Mouse (Mus musculus): ENCODE data around the gene Cic. TPM values are rescaled to one million over a fixed set of nuclear protein-coding genes. Genes with fewer than 3 reads are reported as not detected.

Gene Cic
- polyA plus RNA-seq, 1 experiment = 107 TPM

DNA sequence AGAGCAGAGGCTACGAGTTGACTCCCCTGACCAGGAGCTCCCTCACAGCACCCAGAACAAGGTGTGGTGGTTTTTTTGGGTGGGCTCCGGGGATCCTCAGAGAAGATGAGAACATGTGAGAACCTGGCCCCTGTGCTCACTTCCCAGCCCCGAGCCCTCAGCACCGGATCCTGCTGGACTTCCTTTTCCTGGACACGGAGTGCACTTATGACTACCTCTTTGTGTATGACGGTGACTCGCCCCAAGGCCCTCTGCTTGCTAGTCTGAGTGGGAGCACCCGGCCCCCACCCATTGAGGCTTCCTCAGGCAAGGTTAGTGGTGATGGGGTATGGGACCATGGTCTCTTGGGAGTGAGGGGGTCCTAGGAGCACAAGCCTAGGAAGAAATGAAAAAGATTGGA lies 58.7 kb downstream of the Cic start:
- TF ChIP-seq POLR2A (IDR thresholded peaks at IDR 0.05; ENCODE audit: borderline replicate concordance, extremely low read depth, low read depth, low read length) = no peak
- TF ChIP-seq CTCF (IDR thresholded peaks at IDR 0.05; ENCODE audit: insufficient read depth, low read length) = no peak
- DNase-seq = no peak
- no peak overlapping the region for H3K4me3 ChIP-seq (replicated peaks; ENCODE audit: extremely low read depth, low read depth, low read length)
- H3K4me1 ChIP-seq (ENCODE audit: control insufficient read depth, insufficient read depth, low read length) = no peaks in the 10 kb centered on the region
- WGBS = 49% methylated on average over 8 of the region's 8 CpGs

- WGBS = 40% methylated on average over 16 of the region's 16 CpGs
- peak; percentile 62 for DNase-seq
- TF ChIP-seq CTCF (IDR thresholded peaks at IDR 0.05; ENCODE audit: insufficient read depth, low read length) (peak; percentile 83), POLR2A (IDR thresholded peaks at IDR 0.05; ENCODE audit: borderline replicate concordance, extremely low read depth, low read depth, low read length) (no peak)
- Histone ChIP-seq H3K4me3 (replicated peaks; ENCODE audit: extremely low read depth, low read depth, low read length) (no peak overlapping the region), H3K4me1 (ENCODE audit: control insufficient read depth, insufficient read depth, low read length) (no peaks in the 10 kb centered on the region)
These were observed 66.2 kb downstream of the Cic start for GRCm38 (mm10) chr7:25333596-25334307.

- TF ChIP-seq CTCF (IDR thresholded peaks at IDR 0.05; ENCODE audit: insufficient read depth, low read length) = no peak
- TF ChIP-seq POLR2A (IDR thresholded peaks at IDR 0.05; ENCODE audit: borderline replicate concordance, extremely low read depth, low read depth, low read length) = no peak
- H3K4me3 ChIP-seq (replicated peaks; ENCODE audit: extremely low read depth, low read depth, low read length) = no peak overlapping the region
- no peaks in the 10 kb centered on the region for H3K4me1 ChIP-seq (ENCODE audit: control insufficient read depth, insufficient read depth, low read length)
- no peak for DNase-seq
- 82% methylated on average over 12 of the region's 12 CpGs for WGBS
These were observed 67.0 kb downstream of the Cic start for GRCm38 (mm10) chr7:25334472-25334871.

GRCm38 (mm10) chr7:25339329-25339728 lies 71.8 kb downstream of the Cic start:
- no peak for DNase-seq
- TF ChIP-seq POLR2A (IDR thresholded peaks at IDR 0.05; ENCODE audit: borderline replicate concordance, extremely low read depth, low read depth, low read length) (no peak), CTCF (IDR thresholded peaks at IDR 0.05; ENCODE audit: insufficient read depth, low read length) (no peak)
- WGBS = 85% methylated on average over 9 of the region's 9 CpGs
- Histone ChIP-seq H3K4me1 (ENCODE audit: control insufficient read depth, insufficient read depth, low read length) (no peaks in the 10 kb centered on the region), H3K4me3 (replicated peaks; ENCODE audit: extremely low read depth, low read depth, low read length) (no peak overlapping the region)

GRCm38 (mm10) chr7:25341000-25341784 lies 73.7 kb downstream of the Cic start:
- TF ChIP-seq POLR2A (IDR thresholded peaks at IDR 0.05; ENCODE audit: borderline replicate concordance, extremely low read depth, low read depth, low read length) = no peak
- no peak for TF ChIP-seq CTCF (IDR thresholded peaks at IDR 0.05; ENCODE audit: insufficient read depth, low read length)
- Histone ChIP-seq H3K4me3 (replicated peaks; ENCODE audit: extremely low read depth, low read depth, low read length) (no peak overlapping the region), H3K4me1 (ENCODE audit: control insufficient read depth, insufficient read depth, low read length) (no peaks in the 10 kb centered on the region)
- no peak for DNase-seq
- 78% methylated on average over 20 of the region's 20 CpGs for WGBS

Other genes with a start within 250 kb of the Cic start
- 28.5 and 31.1 TPM in 2 replicates for gene Grik5, start 195.4 kb upstream of the Cic start, polyA plus RNA-seq (2012; rRNA removed)
- gene Zfp574, start 195.1 kb upstream of the Cic start, polyA plus RNA-seq (2012; rRNA removed) = 46.8 and 48.4 TPM in 2 replicates
- 6.0 and 6.1 TPM in 2 replicates for gene Pou2f2, start 88.0 kb upstream of the Cic start, polyA plus RNA-seq (2012; rRNA removed)
- 37.6 and 42.4 TPM in 2 replicates for gene Dedd2, start 47.1 kb upstream of the Cic start, polyA plus RNA-seq (2012; rRNA removed)
- 18.0 and 18.4 TPM in 2 replicates for gene Zfp526, start 46.3 kb upstream of the Cic start, polyA plus RNA-seq (2012; rRNA removed)
- 104 and 116 TPM in 2 replicates for gene Gsk3a, start 29.9 kb upstream of the Cic start, polyA plus RNA-seq (2012; rRNA removed)
- gene Erf, start 16.9 kb upstream of the Cic start, polyA plus RNA-seq (2012; rRNA removed) = 41.1 and 51.4 TPM in 2 replicates
- gene Pafah1b3, start 30.3 kb downstream of the Cic start, polyA plus RNA-seq (2012; rRNA removed) = 42.7 and 49.1 TPM in 2 replicates
- not detected in 2 replicates for gene Prr19, start 33.7 kb downstream of the Cic start, polyA plus RNA-seq (2012; rRNA removed)
- not detected in 2 replicates for gene Tmem145, start 38.4 kb downstream of the Cic start, polyA plus RNA-seq (2012; rRNA removed)
- 46.8 and 49.8 TPM in 2 replicates for gene Megf8, start 49.5 kb downstream of the Cic start, polyA plus RNA-seq (2012; rRNA removed)
- gene Cnfn, start 102.0 kb downstream of the Cic start, polyA plus RNA-seq (2012; rRNA removed) = 0.53 and 1,347 TPM in 2 replicates
- gene Lipe, start 131.0 kb downstream of the Cic start, polyA plus RNA-seq (2012; rRNA removed) = 90.2 and 103 TPM in 2 replicates
- gene Cxcl17, start 145.2 kb downstream of the Cic start, polyA plus RNA-seq (2012; rRNA removed) = 41.1 and 48.0 TPM in 2 replicates
- gene Ceacam1, start 209.9 kb downstream of the Cic start, polyA plus RNA-seq (2012; rRNA removed) = 30.9 and 38.6 TPM in 2 replicates

All from lung, adult 2 months (tissue).